Mouse (Mus musculus) kidney, postnatal 0 days (tissue): ENCODE measurements around the gene Gm26741. TPM values are rescaled to one million over a fixed set of nuclear protein-coding genes. Genes with fewer than 3 reads are reported as not detected.
A peak's percentile ranks its signal among the peaks of the same experiment; 100 is the strongest.
"Not testable (repeated sequence)": the region's sequence is repeated elsewhere in the genome, so short reads cannot be mapped to it uniquely, and the experiment has no call there.

ENCODE experiments used
- ATAC-seq: fragments of 200-750 bp; cut with Nextera tagmentation; replicated peaks from 2 replicates; pipeline ENCODE4 v1.8.0; 2017; ENCODE audit warnings: low read depth, moderate number of reproducible peaks, moderate TSS enrichment, moderate library complexity; ENCODE audit not compliant: low FRiP score
- DNase-seq: peaks from one replicate; pipeline ENCODE4 v3.0.0-alpha.2; 2016; ENCODE audit warnings: low spot score
- H3K27ac ChIP-seq: fragments of 300-500 bp; sonication (generic); 2 replicates; pipeline ENCODE4 v1.5.1; 2014; ENCODE audit warnings: mild to moderate bottlenecking
- H3K27me3 ChIP-seq: fragments of 300-500 bp; sonication (generic); 2 replicates; pipeline ENCODE4 v1.6.1; 2014; ENCODE audit warnings: low read length, mixed read lengths; ENCODE audit not compliant: insufficient read depth
- H3K36me3 ChIP-seq: fragments of 300-500 bp; sonication (generic); 2 replicates; pipeline ENCODE4 v1.6.1; 2014; ENCODE audit warnings: low read length, mixed read lengths; ENCODE audit not compliant: insufficient read depth
- H3K4me1 ChIP-seq: fragments of 300-500 bp; sonication (generic); replicated peaks from 2 replicates; pipeline ENCODE4 v1.6.1; 2014; ENCODE audit warnings: antibody characterized with exemption, low read length, mixed read lengths; ENCODE audit not compliant: insufficient read depth
- H3K4me2 ChIP-seq: fragments of 300-500 bp; sonication (generic); 2 replicates; pipeline ENCODE4 v1.6.1; 2014; ENCODE audit warnings: mild to moderate bottlenecking, low read length, moderate library complexity, mixed read lengths
- H3K4me3 ChIP-seq: fragments of 300-500 bp; sonication (generic); replicated peaks from 2 replicates; pipeline ENCODE4 v1.5.1; 2014; ENCODE audit warnings: low read depth, low read length
- H3K9ac ChIP-seq: fragments of 300-500 bp; sonication (generic); 2 replicates; pipeline ENCODE4 v1.6.1; 2014; ENCODE audit warnings: low read depth, low read length
- H3K9me3 ChIP-seq: fragments of 300-500 bp; sonication (generic); replicated peaks from 2 replicates; pipeline ENCODE4 v1.6.1; 2016; ENCODE audit warnings: low read length, inconsistent platforms, mixed read lengths
- CTCF ChIP-seq: IDR thresholded peaks from 2 replicates; pipeline ENCODE4 v1.5.1; 2016; ENCODE audit warnings: antibody characterized with exemption, low read depth, mild to moderate bottlenecking, moderate library complexity
- WGBS: fragments of 180-500 bp; shearing (Covaris S2); extraction: QIAGEN DNeasy Blood & Tissue Kit; methylation state at CpG from one replicate; pipeline ENCODE4 v1.1.7; 2014; 5-methylcytosine and 5-hydroxymethylcytosine counted together
- polyA plus RNA-seq: library from polyadenylated mRNA; unstranded; fragments of >200 nt; fragmentation: Nextera tagmentation; extraction: Ambion mirVana; gene quantifications from 2 replicates; pipeline ENCODE4 v1.2.1, GENCODE M21; 2015

Gm26741 gene
- not detected in 2 replicates for polyA plus RNA-seq

GRCm38 (mm10) chr10:52358467-52358866 is at the start of gene Gm26741:
Gm26741 (plus strand) TSS chr10:52358767.
- Histone ChIP-seq H3K27me3 (no peaks in the 10 kb centered on the region), H3K9me3 (no peaks in the 10 kb centered on the region), H3K9ac (no peak within 1 kb of the TSS), H3K4me3 (no peak within 1 kb of the TSS), H3K4me1 (no peaks in the 10 kb centered on the region), H3K27ac (no peak within 1 kb of the TSS), H3K36me3 (peaks cover 3% of the 10 kb centered on the region; the same call in 1 of the 2 replicates), H3K4me2 (no peak within 1 kb of the TSS)
- TF ChIP-seq CTCF: no peak
- ATAC-seq (no peak), DNase-seq (no peak)
- 94% methylated on average over 2 of the region's 2 CpGs for WGBS

- 38% methylated on average over 8 of the region's 8 CpGs for WGBS
- no peaks in the 10 kb centered on the region for H3K27me3 ChIP-seq
- no peak overlapping the region for H3K4me2 ChIP-seq
- peak; percentile 80 for DNase-seq
- H3K9ac ChIP-seq: no peak overlapping the region
- 0 out of 2 replicates have a peak overlapping the region, but pooled peaks have one; percentile 42 for H3K27ac ChIP-seq
- H3K36me3 ChIP-seq: peaks cover 18% of the 10 kb centered on the region; the same call in 1 of the 2 replicates
- no peak for TF ChIP-seq CTCF
- ATAC-seq: peak; percentile 49; the same call in 1 of the 2 replicates
- H3K4me1 ChIP-seq: 0 out of 2 replicates have a peak, but pooled peaks cover 6% of the 10 kb centered on the region
- no peaks in the 10 kb centered on the region for H3K9me3 ChIP-seq
- no peak overlapping the region for H3K4me3 ChIP-seq
Measured at GRCm38 (mm10) chr10:52309196-52309595, 49.4 kb upstream of the Gm26741 start.

GRCm38 (mm10) chr10:52319506-52320286 is 38.9 kb upstream of the Gm26741 start:
- Histone ChIP-seq H3K9ac (no peak overlapping the region), H3K36me3 (peaks cover 31% of the 10 kb centered on the region), H3K9me3 (no peaks in the 10 kb centered on the region), H3K4me3 (no peak overlapping the region), H3K27me3 (no peaks in the 10 kb centered on the region), H3K4me1 (no peaks in the 10 kb centered on the region), H3K27ac (no peak overlapping the region), H3K4me2 (no peak overlapping the region)
- TF ChIP-seq CTCF: no peak
- 91% methylated on average over 28 of the region's 28 CpGs for WGBS
- no peak for ATAC-seq
- no peak for DNase-seq

- Histone ChIP-seq H3K4me1 (no peaks in the 10 kb centered on the region), H3K36me3 (peaks cover 27% of the 10 kb centered on the region), H3K9me3 (no peaks in the 10 kb centered on the region), H3K27me3 (no peaks in the 10 kb centered on the region), H3K27ac (no peak overlapping the region), H3K4me3 (no peak overlapping the region), H3K4me2 (no peak overlapping the region), H3K9ac (no peak overlapping the region)
- ATAC-seq (no peak), DNase-seq (peak; percentile 7)
- 97% methylated on average over 3 of the region's 3 CpGs for WGBS
- TF ChIP-seq CTCF: no peak
Measured at GRCm38 (mm10) chr10:52321918-52322317, 36.6 kb upstream of the Gm26741 start.

- 4% methylated on average over 1 of the region's 1 CpGs for WGBS
- H3K9me3 ChIP-seq: no peaks in the 10 kb centered on the region
- no peak overlapping the region for H3K4me3 ChIP-seq
- no peak overlapping the region for H3K9ac ChIP-seq
- H3K27ac ChIP-seq: no peak overlapping the region
- 0 out of 2 replicates have a peak, but pooled peaks cover 5% of the 10 kb centered on the region for H3K36me3 ChIP-seq
- DNase-seq (peak; percentile 80), ATAC-seq (no peak)
- H3K27me3 ChIP-seq: no peaks in the 10 kb centered on the region
- no peaks in the 10 kb centered on the region for H3K4me1 ChIP-seq
- peak; percentile 81 for TF ChIP-seq CTCF
- H3K4me2 ChIP-seq: no peak overlapping the region
Measured at GRCm38 (mm10) chr10:52331007-52331406, 27.6 kb upstream of the Gm26741 start.

- DNase-seq, H3K27me3 ChIP-seq, ATAC-seq, H3K4me2 ChIP-seq, H3K4me1 ChIP-seq, H3K4me3 ChIP-seq, H3K9ac ChIP-seq, H3K27ac ChIP-seq, H3K9me3 ChIP-seq: not testable (repeated sequence)
- H3K36me3 ChIP-seq: peaks cover 32% of the 10 kb centered on the region
- 95% methylated on average over 4 of the region's 4 CpGs for WGBS
- peak; percentile 34; the same call in 1 of the 2 replicates for TF ChIP-seq CTCF
Measured at GRCm38 (mm10) chr10:52343324-52343723, 15.2 kb upstream of the Gm26741 start.
